Mouse (Mus musculus): ENCODE measurements around the gene Ap1g1.

Ap1g1 gene

DNA sequence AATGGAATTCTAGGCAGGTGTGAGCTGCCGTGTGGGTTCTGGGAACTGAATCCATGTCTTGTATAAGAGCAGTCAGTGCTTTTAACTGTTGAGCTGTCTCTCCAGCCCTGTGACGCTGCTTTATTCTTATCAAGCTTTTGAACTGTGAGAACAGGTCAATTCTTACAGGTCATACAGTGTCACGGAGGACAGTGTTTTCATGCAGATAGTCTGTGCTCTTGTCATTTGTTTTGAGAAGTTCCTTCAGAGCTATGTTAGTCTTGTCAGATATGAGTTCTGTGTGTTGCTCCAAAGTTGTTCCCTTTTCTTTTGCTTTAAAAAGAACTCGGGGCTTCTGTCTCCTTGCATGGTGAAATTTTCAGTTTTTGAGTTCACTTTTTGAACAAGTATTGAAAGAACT, 2.2 kb downstream of the Ap1g1 start:
- WGBS = 42% methylated on average over 4 of the region's 4 CpGs

GRCm38 (mm10) chr8:109790938-109791337, 12.6 kb downstream of the Ap1g1 start:
- WGBS = 89% methylated on average over 2 of the region's 2 CpGs

GRCm38 (mm10) chr8:109795166-109795565, 16.8 kb downstream of the Ap1g1 start:
- WGBS = 55% methylated on average over 1 of the region's 1 CpGs

DNA sequence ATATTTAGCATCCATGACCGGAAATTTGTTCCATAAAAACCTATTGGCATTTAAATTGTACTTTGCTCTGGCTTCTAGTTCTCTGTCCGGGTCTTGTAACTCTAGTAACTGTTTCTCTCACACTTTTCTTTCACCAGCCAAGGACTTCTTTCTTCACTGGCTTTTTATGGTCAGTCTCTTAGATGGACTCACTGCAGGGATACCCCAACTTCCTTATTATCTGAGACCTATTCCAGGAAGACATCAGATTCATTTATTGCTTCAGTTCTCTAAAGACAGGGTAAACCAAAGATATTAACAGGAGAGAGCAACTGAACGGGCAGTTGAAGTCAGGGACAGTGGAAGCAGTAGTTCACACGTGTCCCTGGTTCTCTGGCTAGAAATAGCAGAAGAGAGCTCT, 20.9 kb downstream of the Ap1g1 start:
- WGBS = 56% methylated on average over 4 of the region's 4 CpGs

- WGBS = 66% methylated on average over 2 of the region's 2 CpGs
Observed at GRCm38 (mm10) chr8:109800325-109800724, 22.0 kb downstream of the Ap1g1 start.

GRCm38 (mm10) chr8:109803211-109803610, 24.9 kb downstream of the Ap1g1 start:
- 92% methylated on average over 3 of the region's 3 CpGs for WGBS

- 55% methylated on average over 3 of the region's 3 CpGs for WGBS
Observed at GRCm38 (mm10) chr8:109803801-109804200, 25.4 kb downstream of the Ap1g1 start.

DNA sequence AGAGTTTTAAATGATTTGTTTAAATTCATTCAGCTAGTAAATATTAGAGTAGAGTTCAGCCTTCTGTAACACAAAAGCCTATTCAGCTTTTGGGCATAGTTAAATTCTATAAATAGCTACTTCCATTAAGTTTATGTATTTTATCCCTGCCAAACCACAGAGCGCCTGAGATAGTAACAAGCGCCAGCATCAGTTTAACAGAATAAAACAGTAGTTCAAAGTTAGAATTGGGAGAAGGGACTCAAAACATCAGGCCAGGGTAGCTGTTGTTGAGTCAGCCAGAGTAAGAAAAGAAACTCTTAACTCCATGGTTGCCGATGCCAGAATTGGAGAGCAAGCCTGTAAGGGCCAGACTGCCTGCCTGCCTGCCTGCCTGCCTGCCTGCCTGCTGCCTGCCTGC, 28.2 kb downstream of the Ap1g1 start:
- 31% methylated on average over 3 of the region's 3 CpGs for WGBS

DNA sequence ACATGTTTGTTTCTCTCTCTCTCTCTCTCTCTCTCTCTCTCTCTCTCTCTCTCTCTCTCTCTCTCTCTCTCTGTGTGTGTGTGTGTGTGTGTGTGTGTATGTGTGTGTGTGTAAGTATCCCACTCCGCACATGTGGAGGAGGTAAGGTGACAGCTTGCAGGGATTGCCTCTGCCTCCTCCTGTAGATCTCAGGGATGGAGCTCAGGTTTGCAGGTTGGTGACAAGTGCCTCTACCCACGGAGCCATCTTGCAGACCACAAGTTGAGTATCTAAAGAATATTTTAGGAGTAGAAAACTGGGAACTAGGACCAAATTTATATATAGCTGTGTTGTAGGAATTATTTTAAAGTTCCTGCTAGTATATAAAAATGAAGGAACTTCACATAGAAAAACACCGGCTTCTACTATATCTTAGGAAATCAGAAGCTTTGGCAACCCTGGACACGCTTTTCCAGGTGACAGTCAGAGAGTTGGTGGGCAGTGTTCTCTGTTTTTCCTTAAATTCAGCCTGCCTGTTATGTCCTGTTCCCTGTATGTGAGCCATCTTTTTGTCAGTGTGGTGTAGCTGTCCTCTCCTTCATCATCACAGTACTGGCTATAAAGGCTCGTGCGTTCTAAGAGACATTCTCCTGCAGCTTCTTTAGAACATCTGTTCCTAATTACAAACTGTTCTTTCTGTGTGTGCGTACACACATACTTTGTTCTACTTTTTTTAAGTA, 29.2 kb downstream of the Ap1g1 start:
- 42% methylated on average over 7 of the region's 7 CpGs for WGBS

- 31% methylated on average over 3 of the region's 3 CpGs for WGBS
Observed at GRCm38 (mm10) chr8:109810434-109810833, 32.1 kb downstream of the Ap1g1 start.

GRCm38 (mm10) chr8:109815268-109815667, 36.9 kb downstream of the Ap1g1 start:
- WGBS = 99% methylated on average over 2 of the region's 2 CpGs

DNA sequence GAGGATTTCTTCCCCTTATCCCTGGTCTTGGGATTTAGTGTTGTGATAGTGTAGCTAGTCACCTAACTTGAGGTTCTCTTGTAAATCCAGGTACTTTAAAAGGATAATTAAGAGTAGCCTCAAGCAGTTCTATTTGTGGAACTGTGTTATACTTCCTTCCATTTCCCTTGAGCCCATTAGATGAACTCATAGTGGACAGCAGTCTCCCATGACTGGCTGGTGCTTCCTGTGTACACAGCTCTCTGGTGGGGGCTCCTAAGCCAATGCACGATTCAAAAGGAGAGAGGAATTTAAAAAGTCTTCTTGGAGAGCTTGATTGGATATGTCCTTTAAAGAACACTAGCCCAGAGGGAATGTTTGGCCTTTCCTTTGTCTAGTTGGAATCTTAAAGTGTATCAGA, 39.6 kb downstream of the Ap1g1 start:
- WGBS = 21% methylated on average over 1 of the region's 1 CpGs

DNA sequence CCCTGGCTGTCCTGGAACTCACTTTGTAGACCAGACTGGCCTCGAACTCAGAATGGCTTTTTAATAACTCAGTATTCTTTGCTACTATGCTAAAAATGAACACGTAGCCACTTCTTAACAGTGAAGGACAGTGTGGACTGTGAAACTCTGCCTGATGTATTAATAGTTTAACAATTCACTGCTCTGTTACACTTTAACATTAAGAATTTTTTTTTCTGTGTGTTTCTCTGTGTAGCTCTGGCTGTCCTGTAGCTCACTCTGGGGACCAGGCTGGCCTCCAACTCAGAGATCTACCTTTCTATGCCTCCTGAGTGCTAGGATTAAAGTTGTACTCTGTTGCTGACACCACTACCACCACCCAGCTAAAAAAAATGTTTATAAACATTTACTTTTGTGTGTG, 45.2 kb downstream of the Ap1g1 start:
- WGBS = 79% methylated on average over 2 of the region's 2 CpGs

GRCm38 (mm10) chr8:109839822-109840221, 61.5 kb downstream of the Ap1g1 start:
- 95% methylated on average over 2 of the region's 2 CpGs for WGBS

GRCm38 (mm10) chr8:109842468-109842867, 64.1 kb downstream of the Ap1g1 start:
- 96% methylated on average over 1 of the region's 1 CpGs for WGBS

DNA sequence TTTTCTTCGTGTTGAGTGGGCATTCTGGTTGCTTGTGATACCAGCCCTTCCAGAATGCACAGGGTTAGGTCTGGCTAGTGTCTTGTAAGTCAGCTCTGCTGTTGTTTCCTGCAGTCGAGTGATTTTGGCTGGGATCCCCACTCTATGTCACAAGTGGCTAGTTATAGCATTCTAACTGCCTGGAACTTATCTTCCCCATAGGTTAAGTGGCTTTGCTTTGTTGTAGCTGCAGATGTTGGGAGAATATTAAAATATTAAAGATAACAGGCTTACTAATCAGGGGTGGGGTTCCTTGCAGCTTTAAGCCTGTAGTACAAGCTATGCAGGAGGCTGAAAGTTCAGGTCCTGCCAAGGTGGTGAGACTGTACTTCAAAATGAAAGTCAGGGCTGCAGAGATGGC, 69.5 kb downstream of the Ap1g1 start:
- WGBS = 48% methylated on average over 2 of the region's 2 CpGs

DNA sequence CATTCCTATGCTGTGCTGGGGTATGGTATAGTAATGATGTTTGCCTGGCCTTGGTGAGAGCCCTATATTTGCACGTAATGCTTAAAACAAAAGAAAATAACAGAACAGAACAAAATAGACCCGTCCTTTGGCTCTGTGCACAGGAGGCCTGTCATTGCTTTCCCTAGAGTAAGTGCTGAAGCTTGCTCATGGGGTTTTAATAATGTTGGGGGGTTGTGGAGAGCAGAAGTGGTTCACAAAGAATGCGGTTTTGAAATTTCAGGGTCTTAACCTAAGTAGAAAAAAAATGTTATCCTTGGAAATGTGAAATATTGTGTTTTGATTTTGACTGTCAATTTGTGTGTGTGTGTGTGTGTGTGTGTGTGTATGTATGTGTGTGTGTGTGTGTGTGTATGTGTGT, 70.6 kb downstream of the Ap1g1 start:
- WGBS = 87% methylated on average over 3 of the region's 3 CpGs

DNA sequence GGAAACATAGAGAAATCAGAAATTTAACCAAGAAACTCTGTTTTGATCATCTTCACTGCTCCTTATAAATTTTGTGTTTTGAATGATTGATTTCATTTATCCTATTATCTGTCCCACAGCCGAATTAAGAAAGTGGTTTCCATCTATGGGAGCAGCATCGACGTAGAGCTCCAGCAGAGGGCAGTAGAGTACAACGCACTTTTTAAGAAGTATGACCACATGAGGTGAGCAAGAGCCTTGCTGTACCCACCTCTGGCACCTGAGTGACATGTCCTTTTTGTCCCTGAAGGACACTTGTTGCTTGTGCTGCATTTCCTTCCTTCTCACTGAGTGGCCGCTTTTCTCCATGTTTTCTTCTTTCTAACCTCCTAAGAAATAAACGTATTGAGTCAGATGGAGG, 75.1 kb downstream of the Ap1g1 start:
- WGBS = 29% methylated on average over 6 of the region's 6 CpGs

- 92% methylated on average over 4 of the region's 4 CpGs for WGBS
Observed at GRCm38 (mm10) chr8:109854522-109854921, 76.2 kb downstream of the Ap1g1 start.

- WGBS = 98% methylated on average over 6 of the region's 6 CpGs
Observed at GRCm38 (mm10) chr8:109855451-109855850, 77.1 kb downstream of the Ap1g1 start.

GRCm38 (mm10) chr8:109863398-109863797, 85.0 kb downstream of the Ap1g1 start:
- WGBS = 69% methylated on average over 2 of the region's 2 CpGs

DNA sequence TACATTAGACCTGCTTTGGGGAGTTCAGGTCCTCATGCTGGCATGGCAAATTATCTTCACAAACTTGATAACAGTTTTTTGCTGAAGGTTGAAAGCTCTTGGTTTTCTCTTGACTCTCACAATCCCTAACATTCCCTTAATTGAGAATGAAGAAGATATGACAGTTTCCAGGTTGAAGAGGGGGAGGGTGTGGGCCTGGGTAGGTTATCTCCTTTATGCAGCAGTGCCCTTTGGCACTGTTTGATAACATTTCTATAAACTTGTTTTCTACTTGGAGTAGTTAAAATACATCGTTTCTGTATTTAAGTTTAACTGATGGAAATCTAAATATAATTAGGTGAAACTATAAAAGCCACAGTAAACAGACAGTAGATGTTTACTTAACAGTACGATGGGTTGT, 86.4 kb downstream of the Ap1g1 start:
- 56% methylated on average over 2 of the region's 2 CpGs for WGBS

GRCm38 (mm10) chr8:109865536-109865935, 87.2 kb downstream of the Ap1g1 start:
- 50% methylated on average over 4 of the region's 4 CpGs for WGBS

DNA sequence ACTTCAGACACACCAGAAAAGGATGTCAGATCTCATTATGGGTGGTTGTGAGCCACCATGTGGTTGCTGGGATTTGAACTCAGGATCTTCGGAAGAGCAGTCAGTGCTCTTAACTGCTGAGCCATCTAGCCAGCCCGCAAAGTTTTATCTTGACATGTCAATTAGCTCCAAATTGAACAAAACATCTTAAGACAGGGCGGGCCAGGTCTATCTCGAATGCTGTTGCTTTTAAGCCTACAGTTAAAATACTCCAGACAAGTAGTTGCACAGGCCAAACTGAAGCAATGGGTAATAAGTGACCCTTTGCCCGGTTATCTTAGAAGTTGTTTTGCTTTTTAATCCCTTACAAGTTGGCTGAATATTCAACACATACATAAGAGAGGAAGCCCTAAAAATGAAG, 88.3 kb downstream of the Ap1g1 start:
- 91% methylated on average over 5 of the region's 5 CpGs for WGBS
